21 mouse cellular contexts compared by ENCODE assay signal in genomic region chr11:49723281-49723680, GRCm38 (mm10). TPM values are rescaled to one million over a fixed set of nuclear protein-coding genes. Genes with fewer than 3 reads are reported as not detected.
DNase-seq lines count a peak whose midpoint lies in the region; ATAC-seq and TF ChIP-seq lines count a peak whose summit lies in the region.
"Had no signal": no experiment of that assay in that cellular context is flagged by ENCODE, and none has a peak within 500 bp of the region (broad histone marks: within the 10 kb centered on the region; RNA-seq: fewer than 3 reads in every experiment).

No protein-coding gene starts in this region.

- no peaks in the 10 kb centered on the region for H3K9me3 ChIP-seq in embryonic facial prominence, embryonic 13.5 days
- H3K9me3 ChIP-seq in embryonic facial prominence, embryonic 10.5 days: no peaks in the 10 kb centered on the region
- H3K9me3 ChIP-seq in midbrain, embryonic 10.5 days (replicated peaks): no peaks in the 10 kb centered on the region
- H3K9me3 ChIP-seq in midbrain, embryonic 11.5 days (ENCODE audit: control insufficient read depth, low read length): no peaks in the 10 kb centered on the region
- H3K9me3 ChIP-seq: heart, embryonic 12.5 days; limb, embryonic 10.5 days; liver, embryonic 15.5 days had no signal

- H3K4me3 ChIP-seq in embryonic facial prominence, embryonic 13.5 days: no peak overlapping the region
- H3K4me3 ChIP-seq in embryonic facial prominence, embryonic 10.5 days: no peak overlapping the region
- H3K4me3 ChIP-seq in midbrain, embryonic 10.5 days: no peak overlapping the region
- H3K4me3 ChIP-seq in midbrain, embryonic 11.5 days (ENCODE audit: low read depth, low read length): no peak overlapping the region
- no peak overlapping the region for H3K4me3 ChIP-seq in left cerebral cortex, adult 2 months
- H3K4me3 ChIP-seq: erythroblast, embryonic 14.5 days; gastrocnemius, adult 2 months; heart, embryonic 12.5 days; limb, embryonic 10.5 days; liver, embryonic 15.5 days had no signal

- 0 out of 2 replicates have a peak overlapping the region, but pooled peaks have one; percentile 27 for H3K9ac ChIP-seq in embryonic facial prominence, embryonic 13.5 days
- H3K9ac ChIP-seq in midbrain, embryonic 11.5 days (ENCODE audit: low read length): no peak overlapping the region
- H3K9ac ChIP-seq: forebrain, postnatal 0 days; heart, embryonic 12.5 days; liver, embryonic 15.5 days had no signal

- TF ChIP-seq CTCF in left cerebral cortex, adult 2 months (IDR thresholded peaks at IDR 0.05): no peak

- intact Hi-C loops in left cerebral cortex, adult 2 months (cut with DNase I): no loop called here

- DNase-seq in embryonic facial prominence, embryonic 10.5 days (ENCODE audit: low spot score): no peak
- DNase-seq in midbrain, embryonic 10.5 days (ENCODE audit: low spot score): no peak
- no peak for DNase-seq in midbrain, embryonic 11.5 days (ENCODE audit: low spot score, missing footprints)
- peak; percentile 58 for DNase-seq in thymus, postnatal 4 days
- DNase-seq in layer of hippocampus, postnatal 14 days (ENCODE audit: low spot score in 2 of 2): no peak
- DNase-seq in left cerebral cortex, adult 2 months (ENCODE audit: extremely low spot score in 1 of 2, low spot score in 2 of 2): no peak
- DNase-seq: adrenal gland, adult 2 months; cerebellum, adult 8-10 months; forebrain, postnatal 0 days; gastrocnemius, adult 2 months; heart, postnatal 4 days; kidney, adult 2 months; kidney, postnatal 25 days had no signal

- no peak for ATAC-seq in embryonic facial prominence, embryonic 13.5 days (ENCODE audit: insufficient number of reproducible peaks, insufficient read depth, low FRiP score, low TSS enrichment, low read depth)
- ATAC-seq in midbrain, embryonic 11.5 days (ENCODE audit: low FRiP score): no peak
- peak; percentile 65 for ATAC-seq in megakaryocyte progenitor cell, adult 5-6 weeks (replicated peaks; ENCODE audit: poor library complexity)
- ATAC-seq: forebrain, postnatal 0 days; midbrain, embryonic 16.5 days had no signal

- H3K36me3 ChIP-seq in embryonic facial prominence, embryonic 13.5 days: no peaks in the 10 kb centered on the region
- peaks cover 17% of the 10 kb centered on the region for H3K36me3 ChIP-seq in embryonic facial prominence, embryonic 10.5 days (replicated peaks)
- H3K36me3 ChIP-seq in midbrain, embryonic 10.5 days: peaks cover 20% of the 10 kb centered on the region
- H3K36me3 ChIP-seq in midbrain, embryonic 11.5 days (ENCODE audit: control insufficient read depth, insufficient read depth, low read length): no peaks in the 10 kb centered on the region
- H3K36me3 ChIP-seq: heart, embryonic 12.5 days; liver, embryonic 15.5 days had no signal

- no peak overlapping the region for H3K27ac ChIP-seq in embryonic facial prominence, embryonic 13.5 days
- H3K27ac ChIP-seq in embryonic facial prominence, embryonic 10.5 days (replicated peaks): no peak overlapping the region
- peak overlapping the region; percentile 46; the same call in 1 of the 2 replicates for H3K27ac ChIP-seq in midbrain, embryonic 10.5 days (replicated peaks)
- no peak overlapping the region for H3K27ac ChIP-seq in midbrain, embryonic 11.5 days (ENCODE audit: low read depth, low read length)
- no peak overlapping the region for H3K27ac ChIP-seq in left cerebral cortex, adult 2 months
- H3K27ac ChIP-seq: gastrocnemius, adult 2 months; limb, embryonic 10.5 days; liver, embryonic 15.5 days had no signal

- 0 out of 2 replicates have a peak, but pooled peaks cover 5% of the 10 kb centered on the region for H3K4me1 ChIP-seq in embryonic facial prominence, embryonic 13.5 days
- H3K4me1 ChIP-seq in embryonic facial prominence, embryonic 10.5 days: no peaks in the 10 kb centered on the region
- H3K4me1 ChIP-seq in midbrain, embryonic 10.5 days: peaks cover 12% of the 10 kb centered on the region
- no peaks in the 10 kb centered on the region for H3K4me1 ChIP-seq in midbrain, embryonic 11.5 days (ENCODE audit: control insufficient read depth, insufficient read depth, low read length)
- H3K4me1 ChIP-seq: limb, embryonic 10.5 days had no signal

- H3K4me2 ChIP-seq in embryonic facial prominence, embryonic 13.5 days: no peak overlapping the region
- H3K4me2 ChIP-seq in midbrain, embryonic 11.5 days: no peak overlapping the region
- H3K4me2 ChIP-seq: heart, embryonic 12.5 days; liver, embryonic 15.5 days had no signal

- 50% methylated on average over 2 of the region's 2 CpGs for WGBS in embryonic facial prominence, embryonic 13.5 days
- WGBS in embryonic facial prominence, embryonic 10.5 days: 78% methylated on average over 2 of the region's 2 CpGs
- WGBS in midbrain, embryonic 10.5 days: 50% methylated on average over 2 of the region's 2 CpGs
- 49% methylated on average over 2 of the region's 2 CpGs for WGBS in midbrain, embryonic 11.5 days

- no peaks in the 10 kb centered on the region for H3K27me3 ChIP-seq in embryonic facial prominence, embryonic 13.5 days
- no peaks in the 10 kb centered on the region for H3K27me3 ChIP-seq in embryonic facial prominence, embryonic 10.5 days (replicated peaks; ENCODE audit: low read depth, poor library complexity, severe bottlenecking)
- no peaks in the 10 kb centered on the region for H3K27me3 ChIP-seq in midbrain, embryonic 10.5 days (ENCODE audit: low read depth, poor library complexity, severe bottlenecking)
- no peaks in the 10 kb centered on the region for H3K27me3 ChIP-seq in midbrain, embryonic 11.5 days (ENCODE audit: control insufficient read depth, insufficient read depth, low read length)
- H3K27me3 ChIP-seq: heart, embryonic 12.5 days; liver, embryonic 15.5 days had no signal

RNA-seq across cellular contexts. Expression of gene Cnot6, which starts 10.8 kb away (rescaled TPM):
- polyA plus RNA-seq in embryonic facial prominence, embryonic 13.5 days (2015; fragmentation: Nextera tagmentation; extraction: Ambion mirVana): 69.2 and 70.0 TPM in 2 replicates
- polyA plus RNA-seq in embryonic facial prominence, embryonic 10.5 days (2016; fragmentation: Nextera tagmentation; extraction: Ambion mirVana): 60.7 and 61.7 TPM in 2 replicates
- 57.8 and 58.3 TPM in 2 replicates for polyA plus RNA-seq in midbrain, embryonic 10.5 days (2016; fragmentation: Nextera tagmentation; extraction: Ambion mirVana)
- polyA plus RNA-seq in midbrain, embryonic 11.5 days (2014; fragmentation: Nextera tagmentation; extraction: Ambion mirVana): 55.9 and 60.1 TPM in 2 replicates
- total RNA-seq in megakaryocyte progenitor cell, adult 5-6 weeks (2015): 78.8 and 89.8 TPM in 2 replicates
- total RNA-seq in megakaryocyte progenitor cell, adult 5-6 weeks (2017): 52.2 and 59.1 TPM in 2 replicates
- 10 to 100 TPM; 47.6 to 49.8 TPM for total RNA-seq in layer of hippocampus, postnatal 14 days (2021)
- total RNA-seq in left cerebral cortex, adult 2 months (2021): 10 to 100 TPM; 48.7 to 50.8 TPM

RNA-seq across cellular contexts. Expression of gene Scgb3a1, which starts 59.9 kb away (rescaled TPM):
- not detected in 2 replicates for polyA plus RNA-seq in embryonic facial prominence, embryonic 13.5 days (2015; fragmentation: Nextera tagmentation; extraction: Ambion mirVana)
- not detected in 2 replicates for polyA plus RNA-seq in embryonic facial prominence, embryonic 10.5 days (2016; fragmentation: Nextera tagmentation; extraction: Ambion mirVana)
- polyA plus RNA-seq in midbrain, embryonic 10.5 days (2016; fragmentation: Nextera tagmentation; extraction: Ambion mirVana): not detected in 2 replicates
- polyA plus RNA-seq in midbrain, embryonic 11.5 days (2014; fragmentation: Nextera tagmentation; extraction: Ambion mirVana): not detected in 2 replicates
- not detected in 2 replicates for total RNA-seq in megakaryocyte progenitor cell, adult 5-6 weeks (2015)
- total RNA-seq in megakaryocyte progenitor cell, adult 5-6 weeks (2017): not detected in 2 replicates
- total RNA-seq in layer of hippocampus, postnatal 14 days (2021): not detected
- not detected for total RNA-seq in left cerebral cortex, adult 2 months (2021)
- total RNA-seq: adrenal gland, adult 2 months; forebrain, postnatal 0 days; gastrocnemius, adult 2 months; heart, postnatal 4 days had no signal
- polyA plus RNA-seq: adrenal gland, adult 2 months; erythroblast, embryonic 14.5 days; forebrain, postnatal 0 days; kidney, adult 2 months; limb, embryonic 10.5 days; neural tube, embryonic 14.5 days had no signal
